Mouse (Mus musculus) cortical plate, adult 2 months (tissue): Measurements from ENCODE around the gene Gdf2.

ENCODE experiments used
- CTCF ChIP-seq: fragments of 200-500 bp; IDR thresholded peaks from 2 replicates; pipeline ENCODE4 v1.5.1; 2011; ENCODE audit warnings: mild to moderate bottlenecking, control low read depth, low read length; ENCODE audit not compliant: insufficient read depth; ENCODE audit errors: extremely low read depth
- POLR2A ChIP-seq: fragments of 200-500 bp; IDR thresholded peaks from 2 replicates; pipeline ENCODE4 v1.6.1; 2011; ENCODE audit warnings: mild to moderate bottlenecking, low read length, control low read depth; ENCODE audit not compliant: insufficient read depth; ENCODE audit errors: extremely low read depth

GRCm38 (mm10) chr14:33991971-33992370 is 51.1 kb downstream of the Gdf2 start:
- TF ChIP-seq CTCF (no peak), POLR2A (no peak)
